Mouse (Mus musculus) cerebellum, adult 8-10 months (tissue): ENCODE data around the gene E130309D02Rik.

Source experiments
- DNase-seq: peaks from one replicate; pipeline ENCODE4 v3.0.0; 2022

The E130309D02Rik gene

DNA sequence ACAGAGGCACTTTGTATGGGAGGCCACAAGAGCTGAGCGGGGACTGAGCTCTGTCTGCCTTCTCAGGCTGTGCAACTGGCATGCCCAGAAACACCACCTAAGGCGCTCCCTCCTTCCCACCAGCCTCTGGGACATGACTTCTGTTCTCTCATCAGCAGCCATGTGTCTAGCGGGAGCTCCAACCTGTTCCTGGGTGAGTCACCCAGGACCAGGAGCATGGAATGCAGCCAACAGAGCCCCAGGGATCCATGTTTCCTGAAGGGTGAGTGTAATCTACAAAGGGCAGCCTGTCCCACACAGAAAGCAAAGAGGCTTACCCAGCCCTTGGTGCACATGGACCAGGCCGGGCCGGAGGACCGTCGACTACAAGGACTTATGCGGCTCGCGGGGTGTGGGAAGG, 50.5 kb downstream of the E130309D02Rik start:
- DNase-seq: no peak

GRCm38 (mm10) chr5:143261636-143262035, 53.5 kb downstream of the E130309D02Rik start:
- DNase-seq: no peak

- DNase-seq: no peak
Measured at GRCm38 (mm10) chr5:143255802-143256201, 59.4 kb downstream of the E130309D02Rik start.

- no peak for DNase-seq
Measured at GRCm38 (mm10) chr5:143255131-143255519, 60.0 kb downstream of the E130309D02Rik start.

DNA sequence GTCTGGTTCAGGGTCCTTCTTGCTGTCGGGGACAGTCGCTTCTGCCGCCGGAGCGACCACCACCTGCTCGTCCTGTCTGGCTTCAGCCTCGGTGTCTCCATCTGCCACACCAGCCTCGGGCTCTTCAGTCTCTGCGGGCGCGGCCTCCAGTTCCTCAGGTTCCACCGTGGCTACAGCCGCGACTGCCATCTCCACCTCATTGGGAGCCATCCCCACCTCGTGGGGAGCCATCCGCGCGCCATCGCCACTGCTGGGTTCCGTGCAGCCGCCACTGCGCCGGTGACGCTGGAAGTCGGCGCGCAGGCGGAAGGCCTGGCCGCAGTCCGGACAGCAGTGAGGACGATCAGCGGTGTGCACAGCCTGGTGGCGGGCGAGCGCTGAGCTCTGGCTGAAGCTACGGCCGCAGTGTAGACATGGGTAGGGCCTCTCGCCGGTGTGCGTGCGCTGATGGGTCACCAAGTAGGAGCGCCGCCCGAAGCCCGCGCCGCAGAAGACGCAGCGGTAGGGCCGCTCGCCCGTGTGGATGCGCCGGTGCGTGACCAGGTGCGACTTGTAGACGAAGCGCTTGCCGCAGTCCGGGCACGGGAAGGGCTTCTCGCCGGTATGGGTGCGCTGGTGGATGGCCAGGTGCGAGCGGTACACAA, 60.6 kb downstream of the E130309D02Rik start:
- peak; percentile 47 for DNase-seq

GRCm38 (mm10) chr5:143253881-143254486, 61.2 kb downstream of the E130309D02Rik start:
- peak; percentile 59 for DNase-seq

DNA sequence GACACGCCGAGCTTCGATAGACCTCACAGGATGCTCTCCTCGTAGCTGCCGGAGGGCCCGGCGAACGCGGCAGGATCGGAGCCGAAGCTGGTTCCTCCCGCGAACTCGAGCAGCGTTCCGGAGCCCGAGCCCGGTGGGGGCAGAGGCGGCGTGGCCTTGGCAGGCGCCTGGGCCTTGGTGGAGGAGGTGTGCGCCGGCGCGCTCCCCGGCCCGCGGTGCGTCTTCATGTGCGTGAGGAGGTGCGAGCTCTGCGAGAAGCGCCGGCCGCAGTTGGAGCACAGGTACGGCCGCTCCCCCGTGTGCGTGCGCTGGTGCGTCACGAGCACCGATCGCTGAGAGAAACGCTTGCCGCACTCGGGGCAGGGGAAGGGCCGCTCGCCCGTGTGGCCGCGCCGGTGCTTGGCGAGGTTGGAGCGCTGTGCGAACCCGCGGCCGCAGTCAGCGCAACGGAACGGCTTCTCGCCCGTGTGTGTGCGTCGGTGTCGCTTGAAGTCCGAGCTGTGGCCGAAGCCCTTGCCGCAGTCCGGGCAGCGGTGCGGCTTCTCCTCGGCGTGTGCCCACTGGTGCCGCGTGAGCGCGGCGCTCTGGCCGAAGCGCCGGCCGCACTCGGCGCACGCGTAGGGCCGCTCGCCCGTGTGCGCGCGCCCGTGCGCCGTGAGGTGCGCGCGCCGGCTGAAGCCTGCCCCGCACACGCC, 61.8 kb downstream of the E130309D02Rik start:
- DNase-seq: peak; percentile 63

- no peak for DNase-seq
Measured at GRCm38 (mm10) chr5:143252791-143253185, 62.4 kb downstream of the E130309D02Rik start.

- DNase-seq: no peak
Measured at GRCm38 (mm10) chr5:143252039-143252438, 63.1 kb downstream of the E130309D02Rik start.
